Comparison of ENCODE assay signal across 8 mouse cellular contexts in genomic region chr16:36784594-36785313, GRCm38 (mm10). TPM values are rescaled to one million over a fixed set of nuclear protein-coding genes. Genes with fewer than 3 reads are reported as not detected.
DNase-seq lines count a peak whose midpoint lies in the region; ATAC-seq and TF ChIP-seq lines count a peak whose summit lies in the region.

Slc15a2 (minus strand) TSS chr16:36784962.

- H3K9me3 ChIP-seq in hindbrain, embryonic 13.5 days = no peaks in the 10 kb centered on the region
- no peaks in the 10 kb centered on the region for H3K9me3 ChIP-seq in hindbrain, embryonic 10.5 days
- no peaks in the 10 kb centered on the region for H3K9me3 ChIP-seq in embryonic facial prominence, embryonic 14.5 days (ENCODE audit: control insufficient read depth, low read length)
- no peaks in the 10 kb centered on the region for H3K9me3 ChIP-seq in intestine, embryonic 15.5 days

- no peaks in the 10 kb centered on the region for H3K4me1 ChIP-seq in hindbrain, embryonic 13.5 days (replicated peaks)
- H3K4me1 ChIP-seq in hindbrain, embryonic 10.5 days (replicated peaks) = no peaks in the 10 kb centered on the region
- 0 out of 2 replicates have a peak, but pooled peaks cover 3% of the 10 kb centered on the region for H3K4me1 ChIP-seq in embryonic facial prominence, embryonic 14.5 days (ENCODE audit: control insufficient read depth, insufficient read depth, low read length)
- H3K4me1 ChIP-seq in intestine, embryonic 15.5 days (replicated peaks) = 0 out of 2 replicates have a peak, but pooled peaks cover 4% of the 10 kb centered on the region

- H3K27ac ChIP-seq in hindbrain, embryonic 13.5 days = peak within 1 kb of the TSS; percentile 53
- no peak within 1 kb of the TSS for H3K27ac ChIP-seq in hindbrain, embryonic 10.5 days
- peak within 1 kb of the TSS; percentile 2; the same call in 1 of the 2 replicates for H3K27ac ChIP-seq in embryonic facial prominence, embryonic 14.5 days (replicated peaks; ENCODE audit: low read depth, low read length)
- no peak within 1 kb of the TSS for H3K27ac ChIP-seq in intestine, embryonic 15.5 days
- peak within 1 kb of the TSS; percentile 10; the same call in 1 of the 2 replicates for H3K27ac ChIP-seq in left cerebral cortex, adult 2 months

- 76% methylated on average over 10 of the region's 10 CpGs for WGBS in hindbrain, embryonic 13.5 days
- WGBS in hindbrain, embryonic 10.5 days = 80% methylated on average over 10 of the region's 10 CpGs
- whole genome bisulfite sequencing in embryonic facial prominence, embryonic 14.5 days = 49% methylated on average over 10 of the region's 10 CpGs
- WGBS in intestine, embryonic 15.5 days = 55% methylated on average over 10 of the region's 10 CpGs

- H3K36me3 ChIP-seq in hindbrain, embryonic 13.5 days = no peaks in the 10 kb centered on the region
- no peaks in the 10 kb centered on the region for H3K36me3 ChIP-seq in hindbrain, embryonic 10.5 days
- H3K36me3 ChIP-seq in embryonic facial prominence, embryonic 14.5 days (ENCODE audit: control insufficient read depth, insufficient read depth, low read length) = no peaks in the 10 kb centered on the region
- H3K36me3 ChIP-seq in intestine, embryonic 15.5 days = no peaks in the 10 kb centered on the region

- intact Hi-C loops in left cerebral cortex, adult 2 months (cut with DNase I) = no loop called here

- no peak for DNase-seq in hindbrain, embryonic 10.5 days (ENCODE audit: low spot score)
- peak; percentile 78 for DNase-seq in embryonic facial prominence, embryonic 14.5 days (ENCODE audit: low spot score)
- DNase-seq in left cerebral cortex, adult 2 months (ENCODE audit: extremely low spot score in 1 of 2, low spot score in 2 of 2) = peak; percentile 17 to 26
- peak; percentile 79 for DNase-seq in right cerebral cortex, postnatal 10 days (ENCODE audit: low spot score in 2 of 2)
- no peak for DNase-seq in adrenal gland, adult 18-20 months (ENCODE audit: low spot score in 2 of 2)
- DNase-seq in thymus, postnatal 36 days = no peak

- H3K4me2 ChIP-seq in hindbrain, embryonic 13.5 days = peak within 1 kb of the TSS; percentile 15; the same call in 1 of the 2 replicates
- H3K4me2 ChIP-seq in embryonic facial prominence, embryonic 14.5 days (ENCODE audit: low read depth, low read length) = peak within 1 kb of the TSS; percentile 17
- H3K4me2 ChIP-seq in intestine, embryonic 15.5 days (replicated peaks) = peak within 1 kb of the TSS; percentile 34

- H3K4me3 ChIP-seq in hindbrain, embryonic 13.5 days = peak within 1 kb of the TSS; percentile 12
- H3K4me3 ChIP-seq in hindbrain, embryonic 10.5 days = no peak within 1 kb of the TSS
- peak within 1 kb of the TSS; percentile 11 for H3K4me3 ChIP-seq in embryonic facial prominence, embryonic 14.5 days (ENCODE audit: low read depth, low read length)
- H3K4me3 ChIP-seq in intestine, embryonic 15.5 days (replicated peaks) = no peak within 1 kb of the TSS
- H3K4me3 ChIP-seq in left cerebral cortex, adult 2 months = peak within 1 kb of the TSS; percentile 29

- peak; percentile 75 for ATAC-seq in hindbrain, embryonic 13.5 days (ENCODE audit: low FRiP score)
- ATAC-seq in embryonic facial prominence, embryonic 14.5 days (ENCODE audit: low read depth) = 0 out of 2 replicates have a peak, but pooled peaks have one; percentile 53
- no peak for ATAC-seq in intestine, embryonic 15.5 days

- no peak for TF ChIP-seq CTCF in left cerebral cortex, adult 2 months (IDR thresholded peaks at IDR 0.05)

- no peaks in the 10 kb centered on the region for H3K27me3 ChIP-seq in hindbrain, embryonic 13.5 days
- no peaks in the 10 kb centered on the region for H3K27me3 ChIP-seq in hindbrain, embryonic 10.5 days (ENCODE audit: insufficient read depth, poor library complexity, severe bottlenecking)
- H3K27me3 ChIP-seq in embryonic facial prominence, embryonic 14.5 days (replicated peaks; ENCODE audit: control insufficient read depth, insufficient read depth, low read length) = no peaks in the 10 kb centered on the region
- no peaks in the 10 kb centered on the region for H3K27me3 ChIP-seq in intestine, embryonic 15.5 days (replicated peaks)

- 0 out of 2 replicates have a peak within 1 kb of the TSS, but pooled peaks have one; percentile 49 for H3K9ac ChIP-seq in hindbrain, embryonic 13.5 days
- H3K9ac ChIP-seq in embryonic facial prominence, embryonic 14.5 days (ENCODE audit: low read depth, low read length) = no peak within 1 kb of the TSS
- no peak within 1 kb of the TSS for H3K9ac ChIP-seq in intestine, embryonic 15.5 days

RNA-seq across cellular contexts. Expression of gene Slc15a2, which starts in this region (rescaled TPM):
- polyA plus RNA-seq in hindbrain, embryonic 13.5 days (2015; fragmentation: Nextera tagmentation; extraction: Ambion mirVana) = 10.7 and 11.8 TPM in 2 replicates
- 1.7 and 1.8 TPM in 2 replicates for polyA plus RNA-seq in hindbrain, embryonic 10.5 days (2016; fragmentation: Nextera tagmentation; extraction: Ambion mirVana)
- polyA plus RNA-seq in embryonic facial prominence, embryonic 14.5 days (2014; fragmentation: Nextera tagmentation; extraction: Ambion mirVana) = 7.0 and 10.7 TPM in 2 replicates
- polyA plus RNA-seq in intestine, embryonic 15.5 days (2015; fragmentation: Nextera tagmentation; extraction: Ambion mirVana) = 4.9 and 6.6 TPM in 2 replicates
- total RNA-seq in left cerebral cortex, adult 2 months (2021) = 10 to 100 TPM; 36.5 to 40.2 TPM
- total RNA-seq in adrenal gland, adult 18-20 months (2021) = 1 to 10 TPM; 4.0 to 6.2 TPM

Comparison
In these comparisons a context has a peak if more than half of its experiments do, and no peak if none do; other contexts are left out.
1. RNA of gene Slc15a2 (total RNA-seq): 36.5 to 40.2 TPM in left cerebral cortex, adult 2 months; 4.0 to 6.2 TPM in adrenal gland, adult 18-20 months; every median in the first group is over 4 times any median in the second.
2. H3K27ac ChIP-seq: peak in hindbrain, embryonic 13.5 days (single experiment), embryonic facial prominence, embryonic 14.5 days (single experiment) and left cerebral cortex, adult 2 months (single experiment); none in hindbrain, embryonic 10.5 days (single experiment) and intestine, embryonic 15.5 days (single experiment).
3. H3K4me3 ChIP-seq: peak in hindbrain, embryonic 13.5 days (single experiment), embryonic facial prominence, embryonic 14.5 days (single experiment) and left cerebral cortex, adult 2 months (single experiment); none in hindbrain, embryonic 10.5 days (single experiment) and intestine, embryonic 15.5 days (single experiment).
4. DNase-seq: peak in embryonic facial prominence, embryonic 14.5 days (single experiment), left cerebral cortex, adult 2 months (2 of 2) and right cerebral cortex, postnatal 10 days (2 of 2); none in hindbrain, embryonic 10.5 days (single experiment), adrenal gland, adult 18-20 months (0 of 2) and thymus, postnatal 36 days (0 of 2).
5. Peak in every context shown above with its lines, with median percentiles within 50 percentile points of each other: H3K4me2 ChIP-seq.